Mouse (Mus musculus) midbrain, postnatal 0 days (tissue): ENCODE measurements around the gene Fer1l5. TPM values are rescaled to one million over a fixed set of nuclear protein-coding genes. Genes with fewer than 3 reads are reported as not detected.

ENCODE experiments used
- ATAC-seq: fragments of 200-750 bp; cut with Nextera tagmentation; 2 replicates; pipeline ENCODE4 v1.8.0; 2017; ENCODE audit warnings: moderate number of reproducible peaks, mild to moderate bottlenecking, moderate TSS enrichment, moderate library complexity; ENCODE audit not compliant: low FRiP score
- DNase-seq: peaks from one replicate; pipeline ENCODE4 v3.0.0-alpha.2; 2015; ENCODE audit warnings: low spot score
- H3K27ac ChIP-seq: fragments of 300-500 bp; sonication (generic); 2 replicates; pipeline ENCODE4 v1.5.1; 2014; ENCODE audit warnings: low read depth, mild to moderate bottlenecking, low read length, mixed read lengths
- H3K27me3 ChIP-seq: fragments of 300-500 bp; sonication (generic); 2 replicates; pipeline ENCODE4 v1.6.1; 2014; ENCODE audit warnings: low read length, control low read depth, mixed read lengths; ENCODE audit not compliant: insufficient read depth
- H3K36me3 ChIP-seq: fragments of 300-500 bp; sonication (generic); 2 replicates; pipeline ENCODE4 v1.6.1; 2014; ENCODE audit warnings: low read length, control low read depth, mixed read lengths; ENCODE audit not compliant: insufficient read depth
- H3K4me1 ChIP-seq: fragments of 300-500 bp; sonication (generic); 2 replicates; pipeline ENCODE4 v1.6.1; 2014; ENCODE audit warnings: mild to moderate bottlenecking, control low read depth, antibody characterized with exemption, low read length, mixed read lengths; ENCODE audit not compliant: insufficient read depth
- H3K4me2 ChIP-seq: fragments of 300-500 bp; sonication (generic); 2 replicates; pipeline ENCODE4 v1.6.1; 2014; ENCODE audit warnings: low read depth, mild to moderate bottlenecking, low read length, mixed read lengths; ENCODE audit not compliant: poor library complexity, severe bottlenecking
- H3K4me3 ChIP-seq: fragments of 300-500 bp; sonication (generic); 2 replicates; pipeline ENCODE4 v1.5.1; 2014; ENCODE audit warnings: low read depth, mild to moderate bottlenecking, low read length, moderate library complexity
- H3K9ac ChIP-seq: fragments of 300-500 bp; sonication (generic); replicated peaks from 2 replicates; pipeline ENCODE4 v1.6.1; 2014; ENCODE audit warnings: mild to moderate bottlenecking, low read length, moderate library complexity, mixed read lengths; ENCODE audit not compliant: poor library complexity, severe bottlenecking
- H3K9me3 ChIP-seq: fragments of 300-500 bp; sonication (generic); 2 replicates; pipeline ENCODE4 v1.6.1; 2016; ENCODE audit warnings: low read length, control low read depth
- CTCF ChIP-seq: IDR thresholded peaks from 2 replicates; pipeline ENCODE4 v1.5.1; 2016; ENCODE audit warnings: antibody characterized with exemption, mild to moderate bottlenecking
- WGBS: fragments of 180-500 bp; shearing (Covaris S2); extraction: QIAGEN DNeasy Blood & Tissue Kit; methylation state at CpG from one replicate; pipeline ENCODE4 v1.1.7; 2014; 5-methylcytosine and 5-hydroxymethylcytosine counted together
- polyA plus RNA-seq: library from polyadenylated mRNA; unstranded; fragments of >200 nt; fragmentation: Nextera tagmentation; extraction: Ambion mirVana; gene quantifications from 2 replicates; pipeline ENCODE4 v1.2.1, GENCODE M21; 2015
- total RNA-seq: library from RNA; depleted of rRNA; stranded (reverse); fragments of >200 nt; gene quantifications from 2 replicates; pipeline ENCODE4 v1.2.3, GENCODE M21; 2014

Gene Fer1l5
- total and polyA plus RNA-seq, 2 experiments from 2014 or later, result 1.0 TPM; not detected in 1

- no peak for TF ChIP-seq CTCF
Measured at GRCm38 (mm10) chr1:36446106-36446824, 74.2 kb downstream of the Fer1l5 start.

GRCm38 (mm10) chr1:36446841-36447240 is 74.8 kb downstream of the Fer1l5 start:
- TF ChIP-seq CTCF, result no peak
- Histone ChIP-seq H3K9me3 (no peaks in the 10 kb centered on the region), H3K4me2 (no peak overlapping the region), H3K36me3 (peaks cover 3% of the 10 kb centered on the region; the same call in 1 of the 2 replicates), H3K27me3 (no peaks in the 10 kb centered on the region), H3K4me3 (no peak overlapping the region), H3K4me1 (no peaks in the 10 kb centered on the region), H3K9ac (no peak overlapping the region), H3K27ac (no peak overlapping the region)
- ATAC-seq (no peak), DNase-seq (no peak)
- WGBS, result 92% methylated on average over 5 of the region's 5 CpGs

More at GRCm38 (mm10) chr1:36446106-36446824, 74.2 kb downstream of the Fer1l5 start:
- H3K9me3 ChIP-seq, result no peaks in the 10 kb centered on the region
- H3K36me3 ChIP-seq, result peaks cover 3% of the 10 kb centered on the region; the same call in 1 of the 2 replicates
- no peak overlapping the region for H3K9ac ChIP-seq
- no peak overlapping the region for H3K27ac ChIP-seq
- H3K4me3 ChIP-seq, result no peak overlapping the region
- ATAC-seq (no peak), DNase-seq (no peak)
- H3K27me3 ChIP-seq, result no peaks in the 10 kb centered on the region
- 91% methylated on average over 5 of the region's 5 CpGs for WGBS
- H3K4me2 ChIP-seq, result no peak overlapping the region
- H3K4me1 ChIP-seq, result no peaks in the 10 kb centered on the region

- Histone ChIP-seq H3K4me1 (no peaks in the 10 kb centered on the region), H3K9me3 (no peaks in the 10 kb centered on the region), H3K36me3 (no peaks in the 10 kb centered on the region), H3K9ac (no peak overlapping the region), H3K4me2 (no peak overlapping the region), H3K27me3 (no peaks in the 10 kb centered on the region), H3K4me3 (no peak overlapping the region), H3K27ac (no peak overlapping the region)
- WGBS, result 90% methylated on average over 6 of the region's 6 CpGs
- TF ChIP-seq CTCF, result no peak
- ATAC-seq (no peak), DNase-seq (no peak)
Measured at GRCm38 (mm10) chr1:36454055-36454815, 82.1 kb downstream of the Fer1l5 start.

GRCm38 (mm10) chr1:36457388-36458014 is 85.4 kb downstream of the Fer1l5 start:
- Histone ChIP-seq H3K4me2 (no peak overlapping the region), H3K27me3 (no peaks in the 10 kb centered on the region), H3K27ac (no peak overlapping the region), H3K4me3 (no peak overlapping the region), H3K9ac (no peak overlapping the region; the same call in 1 of the 2 replicates), H3K36me3 (no peaks in the 10 kb centered on the region), H3K9me3 (no peaks in the 10 kb centered on the region), H3K4me1 (no peaks in the 10 kb centered on the region)
- DNase-seq (no peak), ATAC-seq (no peak)
- 39% methylated on average over 7 of the region's 7 CpGs for WGBS
- no peak for TF ChIP-seq CTCF

GRCm38 (mm10) chr1:36458169-36458568 is 86.1 kb downstream of the Fer1l5 start:
- WGBS, result 94% methylated on average over 5 of the region's 5 CpGs
- ATAC-seq, result no peak
- no peak overlapping the region for H3K4me3 ChIP-seq
- H3K4me2 ChIP-seq, result no peak overlapping the region
- H3K36me3 ChIP-seq, result no peaks in the 10 kb centered on the region
- H3K27ac ChIP-seq, result no peak overlapping the region
- H3K9me3 ChIP-seq, result no peaks in the 10 kb centered on the region
- DNase-seq, result no peak
- H3K9ac ChIP-seq, result no peak overlapping the region
- H3K4me1 ChIP-seq, result no peaks in the 10 kb centered on the region
- H3K27me3 ChIP-seq, result no peaks in the 10 kb centered on the region
- TF ChIP-seq CTCF, result no peak
